Mouse (Mus musculus) layer of hippocampus, postnatal 25 days (tissue): ENCODE data around the gene Ldah. TPM values are rescaled to one million over a fixed set of nuclear protein-coding genes. Genes with fewer than 3 reads are reported as not detected.
A peak's percentile ranks its signal among the peaks of the same experiment; 100 is the strongest.

Experiments
- DNase-seq, 2 experiments: peaks; one replicate each; pipeline ENCODE4 v3.0.0; 2022; ENCODE audit warnings: mixed read lengths in 2 of 2, low spot score in 1 of 2; ENCODE audit errors: extremely low spot score in 1 of 2
- total RNA-seq, 2 experiments: library from RNA; stranded (reverse); gene quantifications; 2 replicates each; pipeline ENCODE4 v1.2.3; 2021

Gene Ldah
- total RNA-seq, 2 experiments from 2014 or later = 40.5 to 44.6 TPM

GRCm38 (mm10) chr12:8310992-8311391 lies 103.1 kb downstream of the Ldah start:
- DNase-seq = no peak

- no peak for DNase-seq
These were observed 104.4 kb downstream of the Ldah start for GRCm38 (mm10) chr12:8312266-8312665.

- peak; percentile 88 to 94 for DNase-seq
These were observed 105.4 kb downstream of the Ldah start, which contains the start of gene Hs1bp3 for GRCm38 (mm10) chr12:8313270-8313771. Hs1bp3 (plus strand) TSS chr12:8313432.

GRCm38 (mm10) chr12:8313773-8314172 lies 105.9 kb downstream of the Ldah start:
- no peak for DNase-seq

- DNase-seq = no peak
These were observed 108.6 kb downstream of the Ldah start for GRCm38 (mm10) chr12:8316541-8316940.

GRCm38 (mm10) chr12:8320084-8320713 lies 112.3 kb downstream of the Ldah start:
- DNase-seq = peak; percentile 85 to 95

- DNase-seq = no peak
These were observed 113.6 kb downstream of the Ldah start for GRCm38 (mm10) chr12:8321506-8321905.

GRCm38 (mm10) chr12:8324086-8324485 lies 116.2 kb downstream of the Ldah start:
- DNase-seq = no peak

- no peak for DNase-seq
These were observed 117.5 kb downstream of the Ldah start for GRCm38 (mm10) chr12:8325245-8325942.

- DNase-seq = no peak
These were observed 118.1 kb downstream of the Ldah start for GRCm38 (mm10) chr12:8325943-8326522.

GRCm38 (mm10) chr12:8326825-8327674 lies 119.1 kb downstream of the Ldah start:
- DNase-seq = peak; percentile 99 to 100

GRCm38 (mm10) chr12:8327675-8328053 lies 119.8 kb downstream of the Ldah start:
- no peak for DNase-seq

GRCm38 (mm10) chr12:8329236-8329635 lies 121.3 kb downstream of the Ldah start:
- no peak for DNase-seq

- no peak for DNase-seq
These were observed 123.7 kb downstream of the Ldah start for GRCm38 (mm10) chr12:8331489-8332173.

- DNase-seq = no peak
These were observed 124.3 kb downstream of the Ldah start for GRCm38 (mm10) chr12:8332174-8332542.

GRCm38 (mm10) chr12:8333617-8334016 lies 125.7 kb downstream of the Ldah start:
- no peak for DNase-seq

GRCm38 (mm10) chr12:8334261-8334660 lies 126.4 kb downstream of the Ldah start:
- DNase-seq = no peak
